Mouse (Mus musculus) limb, embryonic 14.5 days (tissue): ENCODE results near the gene Ssx2ip. TPM values are rescaled to one million over a fixed set of nuclear protein-coding genes. Genes with fewer than 3 reads are reported as not detected.
A peak's percentile ranks its signal among the peaks of the same experiment; 100 is the strongest.

Experiments used
- ATAC-seq: fragments of 200-750 bp; cut with Nextera tagmentation; 2 replicates; pipeline ENCODE4 v1.8.0; 2017; ENCODE audit warnings: low read depth, moderate number of reproducible peaks, moderate TSS enrichment; ENCODE audit not compliant: low FRiP score
- DNase-seq: peaks from one replicate; pipeline ENCODE4 v3.0.0-alpha.2; 2015; ENCODE audit warnings: low spot score
- H3K27ac ChIP-seq: fragments of 300-500 bp; sonication (generic); replicated peaks from 2 replicates; pipeline ENCODE4 v1.5.1; 2014; ENCODE audit warnings: low read depth, mild to moderate bottlenecking, low read length, moderate library complexity, mixed read lengths
- H3K27me3 ChIP-seq: fragments of 300-500 bp; sonication (generic); 2 replicates; pipeline ENCODE4 v1.6.1; 2014; ENCODE audit warnings: low read length, mixed read lengths; ENCODE audit not compliant: control insufficient read depth, insufficient read depth
- H3K36me3 ChIP-seq: fragments of 300-500 bp; sonication (generic); 2 replicates; pipeline ENCODE4 v1.6.1; 2014; ENCODE audit warnings: mild to moderate bottlenecking, low read length, moderate library complexity, mixed read lengths; ENCODE audit not compliant: control insufficient read depth, insufficient read depth
- H3K4me1 ChIP-seq: fragments of 300-500 bp; sonication (generic); 2 replicates; pipeline ENCODE4 v1.6.1; 2014; ENCODE audit warnings: antibody characterized with exemption, low read length, mixed read lengths; ENCODE audit not compliant: control insufficient read depth, insufficient read depth
- H3K4me2 ChIP-seq: fragments of 300-500 bp; sonication (generic); replicated peaks from 2 replicates; pipeline ENCODE4 v1.6.1; 2014; ENCODE audit warnings: low read depth, mild to moderate bottlenecking, low read length, moderate library complexity; ENCODE audit not compliant: severe bottlenecking
- H3K4me3 ChIP-seq: fragments of 300-500 bp; sonication (generic); replicated peaks from 2 replicates; pipeline ENCODE4 v1.5.1; 2014; ENCODE audit warnings: low read length
- H3K9ac ChIP-seq: fragments of 300-500 bp; sonication (generic); 2 replicates; pipeline ENCODE4 v1.6.1; 2014; ENCODE audit warnings: mild to moderate bottlenecking, low read depth, low read length, moderate library complexity; ENCODE audit not compliant: severe bottlenecking
- H3K9me3 ChIP-seq: fragments of 300-500 bp; sonication (generic); 2 replicates; pipeline ENCODE4 v1.6.1; 2016; ENCODE audit warnings: low read length; ENCODE audit not compliant: control insufficient read depth
- POLR2A ChIP-seq: fragments of 200-500 bp; IDR thresholded peaks from 2 replicates; pipeline ENCODE4 v1.8.0; 2012; ENCODE audit warnings: inconsistent platforms, mild to moderate bottlenecking, moderate library complexity, borderline replicate concordance; ENCODE audit not compliant: insufficient read depth, insufficient read length; ENCODE audit errors: extremely low read depth
- WGBS: fragments of 180-500 bp; shearing (Covaris S2); extraction: QIAGEN DNeasy Blood & Tissue Kit; methylation state at CpG from one replicate; pipeline ENCODE4 v1.1.7; 2014; 5-methylcytosine and 5-hydroxymethylcytosine counted together
- polyA plus RNA-seq, 2 experiments: library from polyadenylated mRNA; depleted of rRNA in 1 of 2; stranded (reverse) in 1 of 2; unstranded in 1 of 2; fragments of >200 nt; fragmentation: Nextera tagmentation in 1 of 2; extraction: Ambion mirVana in 1 of 2; gene quantifications; 2 replicates each; pipeline versions ENCODE4 v1.2.1 to v1.2.3; 2012 to 2014

The Ssx2ip gene
- polyA plus RNA-seq, 2 experiments, result 12.2 to 32.6 TPM

GRCm38 (mm10) chr3:146393641-146394100 is 10.8 kb upstream of the Ssx2ip start:
- no peak for DNase-seq
- H3K4me1 ChIP-seq, result no peaks in the 10 kb centered on the region

GRCm38 (mm10) chr3:146396256-146396655 is 8.2 kb upstream of the Ssx2ip start:
- Histone ChIP-seq H3K27ac (no peak overlapping the region), H3K4me1 (no peaks in the 10 kb centered on the region), H3K9ac (no peak overlapping the region), H3K4me3 (no peak overlapping the region), H3K9me3 (no peaks in the 10 kb centered on the region), H3K4me2 (no peak overlapping the region), H3K36me3 (no peaks in the 10 kb centered on the region), H3K27me3 (no peaks in the 10 kb centered on the region)
- WGBS, result 76% methylated on average over 6 of the region's 6 CpGs
- DNase-seq (no peak), ATAC-seq (no peak)
- no peak for TF ChIP-seq POLR2A

More at GRCm38 (mm10) chr3:146393641-146394100, 10.8 kb upstream of the Ssx2ip start:
- H3K4me3 ChIP-seq, result no peak overlapping the region
- no peaks in the 10 kb centered on the region for H3K36me3 ChIP-seq
- no peak overlapping the region for H3K27ac ChIP-seq
- no peak for ATAC-seq
- no peak overlapping the region for H3K4me2 ChIP-seq
- TF ChIP-seq POLR2A, result no peak
- WGBS, result 34% methylated on average over 7 of the region's 7 CpGs
- no peaks in the 10 kb centered on the region for H3K27me3 ChIP-seq
- no peaks in the 10 kb centered on the region for H3K9me3 ChIP-seq
- no peak overlapping the region for H3K9ac ChIP-seq

- Histone ChIP-seq H3K9ac (no peak overlapping the region), H3K4me2 (no peak overlapping the region), H3K4me3 (no peak overlapping the region), H3K9me3 (no peaks in the 10 kb centered on the region), H3K36me3 (no peaks in the 10 kb centered on the region), H3K27ac (no peak overlapping the region), H3K4me1 (no peaks in the 10 kb centered on the region), H3K27me3 (no peaks in the 10 kb centered on the region)
- TF ChIP-seq POLR2A, result no peak
- WGBS, result 64% methylated on average over 1 of the region's 1 CpGs
- no peak for ATAC-seq
- DNase-seq, result no peak
Measured at GRCm38 (mm10) chr3:146396934-146397333, 7.5 kb upstream of the Ssx2ip start.

- ATAC-seq (no peak), DNase-seq (no peak)
- no peak overlapping the region for H3K27ac ChIP-seq
- no peak overlapping the region for H3K4me3 ChIP-seq
- WGBS, result 90% methylated on average over 4 of the region's 4 CpGs
- no peak overlapping the region for H3K4me2 ChIP-seq
- H3K9me3 ChIP-seq, result no peaks in the 10 kb centered on the region
- TF ChIP-seq POLR2A, result no peak
- no peaks in the 10 kb centered on the region for H3K27me3 ChIP-seq
- no peaks in the 10 kb centered on the region for H3K4me1 ChIP-seq
- H3K36me3 ChIP-seq, result no peaks in the 10 kb centered on the region
- H3K9ac ChIP-seq, result no peak overlapping the region
Measured at GRCm38 (mm10) chr3:146397847-146398246, 6.6 kb upstream of the Ssx2ip start.

- Histone ChIP-seq H3K4me1 (peaks cover 3% of the 10 kb centered on the region), H3K4me3 (no peak overlapping the region), H3K4me2 (no peak overlapping the region), H3K9me3 (no peaks in the 10 kb centered on the region), H3K36me3 (no peaks in the 10 kb centered on the region), H3K27ac (no peak overlapping the region), H3K27me3 (no peaks in the 10 kb centered on the region), H3K9ac (no peak overlapping the region)
- ATAC-seq (no peak), DNase-seq (no peak)
- TF ChIP-seq POLR2A, result no peak
- whole genome bisulfite sequencing, result 80% methylated on average over 5 of the region's 5 CpGs
Measured at GRCm38 (mm10) chr3:146399203-146399602, 5.2 kb upstream of the Ssx2ip start.

GRCm38 (mm10) chr3:146403770-146404169 is 672 bp upstream of the Ssx2ip start:
- no peaks in the 10 kb centered on the region for H3K27me3 ChIP-seq
- no peak for TF ChIP-seq POLR2A
- ATAC-seq, result no peak
- no peaks in the 10 kb centered on the region for H3K9me3 ChIP-seq
- H3K4me3 ChIP-seq, result peak overlapping the region; percentile 86
- H3K9ac ChIP-seq, result peak overlapping the region; percentile 85; the same call in 1 of the 2 replicates
- peaks cover 15% of the 10 kb centered on the region for H3K4me1 ChIP-seq
- 36% methylated on average over 3 of the region's 3 CpGs for WGBS
- H3K27ac ChIP-seq, result no peak overlapping the region
- H3K4me2 ChIP-seq, result peak overlapping the region; percentile 75
- no peaks in the 10 kb centered on the region for H3K36me3 ChIP-seq
- DNase-seq, result no peak
